Mouse (Mus musculus) liver, embryonic 13.5 days (tissue): ENCODE data around the gene Ect2l. TPM values are rescaled to one million over a fixed set of nuclear protein-coding genes. Genes with fewer than 3 reads are reported as not detected.

Experiments
- polyA plus RNA-seq: library from polyadenylated mRNA; unstranded; fragments of >200 nt; fragmentation: Nextera tagmentation; extraction: Ambion mirVana; gene quantifications from 2 replicates; pipeline ENCODE4 v1.2.1, GENCODE M21; 2015

The Ect2l gene
- polyA plus RNA-seq, 1 experiment from 2014 or later = 0.23 TPM

Other genes starting within 250 kb of the Ect2l start
- 73.0 and 85.8 TPM in 2 replicates for gene Abracl, start 187.6 kb downstream of the Ect2l start, polyA plus RNA-seq
- gene Reps1, start 155.0 kb downstream of the Ect2l start, polyA plus RNA-seq = 3.6 and 3.8 TPM in 2 replicates
- gene Ccdc28a, start 24.1 kb upstream of the Ect2l start, polyA plus RNA-seq = 5.8 and 7.8 TPM in 2 replicates
- gene Nhsl1, start 108.1 kb upstream of the Ect2l start, polyA plus RNA-seq = 0.50 and 0.52 TPM in 2 replicates